Mouse (Mus musculus): ENCODE data around the gene Phgdh.

- TF ChIP-seq POLR2A (IDR thresholded peaks at IDR 0.05; ENCODE audit: low read depth, low read length) (no peak), CTCF (IDR thresholded peaks at IDR 0.05; ENCODE audit: extremely low read depth, insufficient read length, insufficient replicate concordance, low read depth, low read length) (no peak)
Observed at GRCm38 (mm10) chr3:98340818-98341594, 1.2 kb upstream of the Phgdh start.

Measured in small intestine, adult 2 months (tissue).